Mouse (Mus musculus): ENCODE measurements around the gene Ube3b. TPM values are rescaled to one million over a fixed set of nuclear protein-coding genes. Genes with fewer than 3 reads are reported as not detected.

Gene Ube3b
- polyA plus RNA-seq, 1 experiment from 2014 or later, result 49.2 TPM

DNA sequence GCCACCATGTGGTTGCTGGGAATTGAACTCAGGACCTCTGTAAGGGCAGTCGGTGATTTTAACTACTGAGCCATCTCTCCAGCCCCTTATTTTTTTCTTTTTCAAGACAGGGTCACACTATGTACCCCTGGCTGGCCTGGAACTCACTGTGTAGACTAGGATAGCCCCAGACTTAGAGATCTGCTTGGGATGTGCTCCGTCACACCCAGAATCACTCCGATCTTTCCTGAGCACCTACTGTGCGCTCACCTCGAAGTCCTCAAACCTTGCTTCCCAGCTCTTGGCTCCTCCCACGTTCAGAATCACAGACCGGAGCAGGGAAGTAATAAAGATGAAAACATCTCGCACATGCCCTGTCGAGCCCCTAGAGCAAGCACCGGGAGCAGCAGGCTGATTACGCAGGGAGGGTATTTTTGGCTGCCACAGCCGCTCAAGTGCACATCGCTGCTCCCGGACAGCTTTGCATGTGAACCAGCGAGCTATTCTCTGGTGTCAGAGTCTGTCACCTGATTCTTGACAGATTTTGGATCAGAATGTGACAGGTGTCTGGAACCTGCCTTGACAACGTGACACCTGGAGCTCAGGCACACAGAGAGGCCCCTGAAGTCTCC lies 76.7 kb downstream of the Ube3b start:
- Histone ChIP-seq H3K27me3 (ENCODE audit: control insufficient read depth, insufficient read depth, low read length) (no peaks in the 10 kb centered on the region), H3K36me3 (ENCODE audit: control insufficient read depth, insufficient read depth, low read length) (peaks cover 18% of the 10 kb centered on the region), H3K4me3 (replicated peaks; ENCODE audit: low read depth, low read length) (no peak overlapping the region), H3K9me3 (ENCODE audit: control insufficient read depth, low read length) (no peaks in the 10 kb centered on the region), H3K27ac (replicated peaks; ENCODE audit: low read depth, low read length) (no peak overlapping the region), H3K9ac (replicated peaks; ENCODE audit: low read length) (no peak overlapping the region; the same call in 1 of the 2 replicates), H3K4me2 (ENCODE audit: low read length) (no peak overlapping the region), H3K4me1 (ENCODE audit: control insufficient read depth, insufficient read depth, low read length) (no peaks in the 10 kb centered on the region)
- ATAC-seq (ENCODE audit: low FRiP score, low TSS enrichment) (no peak), DNase-seq (no peak)
- WGBS, result 79% methylated on average over 16 of the region's 16 CpGs

GRCm38 (mm10) chr5:114461238-114461637 lies 80.8 kb downstream of the Ube3b start:
- WGBS, result 2% methylated on average over 7 of the region's 7 CpGs
- Histone ChIP-seq H3K4me1 (ENCODE audit: control insufficient read depth, insufficient read depth, low read length) (peaks cover 11% of the 10 kb centered on the region), H3K9ac (replicated peaks; ENCODE audit: low read length) (no peak overlapping the region), H3K4me2 (ENCODE audit: low read length) (no peak overlapping the region), H3K36me3 (ENCODE audit: control insufficient read depth, insufficient read depth, low read length) (no peaks in the 10 kb centered on the region), H3K27ac (replicated peaks; ENCODE audit: low read depth, low read length) (no peak overlapping the region), H3K9me3 (ENCODE audit: control insufficient read depth, low read length) (no peaks in the 10 kb centered on the region), H3K27me3 (ENCODE audit: control insufficient read depth, insufficient read depth, low read length) (no peaks in the 10 kb centered on the region), H3K4me3 (replicated peaks; ENCODE audit: low read depth, low read length) (no peak overlapping the region)
- ATAC-seq (ENCODE audit: low FRiP score, low TSS enrichment), result peak; percentile 41; the same call in 1 of the 2 replicates
- DNase-seq, result peak; percentile 87

DNA sequence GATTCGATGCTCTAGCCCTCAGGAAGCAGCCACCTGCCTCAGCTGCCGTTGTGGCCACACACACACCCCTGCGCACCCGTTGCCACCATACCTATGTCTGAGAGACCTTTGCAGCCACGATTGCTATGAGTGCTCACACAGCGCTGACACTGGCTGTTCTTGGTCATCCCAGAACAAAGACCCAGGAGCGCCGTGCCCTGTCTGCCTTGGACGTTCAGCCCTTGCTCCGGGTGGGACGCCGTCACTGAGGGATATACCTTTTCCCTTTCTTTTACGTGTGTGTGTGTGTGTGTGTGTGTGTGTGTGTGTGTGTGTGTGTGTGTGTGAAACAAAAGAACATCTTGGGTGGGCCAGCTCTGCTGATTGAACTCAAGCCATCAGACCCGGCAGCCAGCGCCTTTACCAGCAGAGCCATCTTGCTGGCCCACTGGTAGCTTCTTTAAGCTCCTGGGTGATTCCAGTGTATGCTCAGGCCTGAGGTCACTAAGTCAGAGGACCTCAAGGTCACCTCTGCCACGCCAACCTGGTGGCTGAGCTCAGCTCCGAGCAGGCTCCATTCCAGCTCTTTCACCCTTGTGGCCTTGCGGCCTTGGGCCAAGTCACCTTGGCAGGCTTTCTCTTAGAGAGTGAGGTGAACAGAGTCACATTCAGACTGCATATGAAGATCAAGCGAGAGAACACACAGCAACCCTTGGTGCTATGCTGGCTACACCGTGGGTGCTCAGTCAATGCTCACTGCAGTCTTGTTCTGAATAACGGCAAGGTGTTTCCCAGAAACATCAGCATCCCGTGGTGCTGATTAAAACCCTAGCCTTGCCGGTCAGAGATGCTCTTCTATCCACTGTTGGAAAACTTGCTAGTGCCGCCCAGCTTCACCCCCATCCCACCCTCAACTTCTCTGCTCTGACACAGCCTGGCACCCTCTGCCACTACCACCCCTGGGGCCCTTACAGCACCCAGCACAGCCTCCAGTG lies 81.9 kb downstream of the Ube3b start:
- Histone ChIP-seq H3K4me3 (replicated peaks; ENCODE audit: low read depth, low read length) (no peak overlapping the region), H3K36me3 (ENCODE audit: control insufficient read depth, insufficient read depth, low read length) (no peaks in the 10 kb centered on the region), H3K9me3 (ENCODE audit: control insufficient read depth, low read length) (no peaks in the 10 kb centered on the region), H3K4me2 (ENCODE audit: low read length) (no peak overlapping the region), H3K4me1 (ENCODE audit: control insufficient read depth, insufficient read depth, low read length) (peaks cover 19% of the 10 kb centered on the region), H3K27me3 (ENCODE audit: control insufficient read depth, insufficient read depth, low read length) (no peaks in the 10 kb centered on the region), H3K27ac (replicated peaks; ENCODE audit: low read depth, low read length) (no peak overlapping the region), H3K9ac (replicated peaks; ENCODE audit: low read length) (no peak overlapping the region)
- no peak for DNase-seq
- ATAC-seq (ENCODE audit: low FRiP score, low TSS enrichment), result no peak
- WGBS, result 80% methylated on average over 24 of the region's 24 CpGs

GRCm38 (mm10) chr5:114464561-114464960 lies 84.2 kb downstream of the Ube3b start:
- no peak overlapping the region for H3K9ac ChIP-seq (replicated peaks; ENCODE audit: low read length)
- WGBS, result 88% methylated on average over 2 of the region's 2 CpGs
- no peaks in the 10 kb centered on the region for H3K9me3 ChIP-seq (ENCODE audit: control insufficient read depth, low read length)
- H3K27ac ChIP-seq (replicated peaks; ENCODE audit: low read depth, low read length), result no peak overlapping the region
- no peak overlapping the region for H3K4me2 ChIP-seq (ENCODE audit: low read length)
- no peaks in the 10 kb centered on the region for H3K36me3 ChIP-seq (ENCODE audit: control insufficient read depth, insufficient read depth, low read length)
- H3K4me1 ChIP-seq (ENCODE audit: control insufficient read depth, insufficient read depth, low read length), result peaks cover 30% of the 10 kb centered on the region
- H3K27me3 ChIP-seq (ENCODE audit: control insufficient read depth, insufficient read depth, low read length), result no peaks in the 10 kb centered on the region
- no peak for ATAC-seq (ENCODE audit: low FRiP score, low TSS enrichment)
- no peak overlapping the region for H3K4me3 ChIP-seq (replicated peaks; ENCODE audit: low read depth, low read length)
- DNase-seq, result no peak

DNA sequence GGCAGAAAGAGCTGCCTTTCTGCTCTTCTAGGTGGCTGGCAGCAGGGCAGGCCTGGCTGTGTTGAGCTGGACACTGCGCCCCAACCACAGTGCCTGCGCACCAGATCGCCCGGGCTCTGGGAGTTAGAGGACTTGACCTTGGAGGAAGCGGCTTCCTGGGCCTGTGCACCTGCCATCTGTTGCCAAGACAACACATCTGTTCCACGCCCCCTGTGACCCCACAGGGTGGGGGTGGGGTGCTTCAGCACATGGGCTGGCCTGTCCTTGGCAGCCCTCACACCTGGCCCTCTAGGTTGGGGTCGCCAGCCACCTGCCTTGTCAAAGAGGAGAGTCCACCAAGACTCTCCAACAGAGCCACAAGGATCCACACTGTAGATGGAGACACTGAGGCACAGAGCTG lies 85.2 kb downstream of the Ube3b start:
- no peak for ATAC-seq (ENCODE audit: low FRiP score, low TSS enrichment)
- H3K9ac ChIP-seq (replicated peaks; ENCODE audit: low read length), result no peak overlapping the region
- no peak overlapping the region for H3K4me2 ChIP-seq (ENCODE audit: low read length)
- 0 out of 2 replicates have a peak overlapping the region, but pooled peaks have one; percentile 89 for H3K27ac ChIP-seq (replicated peaks; ENCODE audit: low read depth, low read length)
- no peaks in the 10 kb centered on the region for H3K36me3 ChIP-seq (ENCODE audit: control insufficient read depth, insufficient read depth, low read length)
- H3K4me3 ChIP-seq (replicated peaks; ENCODE audit: low read depth, low read length), result no peak overlapping the region
- H3K9me3 ChIP-seq (ENCODE audit: control insufficient read depth, low read length), result no peaks in the 10 kb centered on the region
- 60% methylated on average over 7 of the region's 7 CpGs for WGBS
- 0 out of 2 replicates have a peak, but pooled peaks cover 6% of the 10 kb centered on the region for H3K27me3 ChIP-seq (ENCODE audit: control insufficient read depth, insufficient read depth, low read length)
- no peak for DNase-seq
- peaks cover 30% of the 10 kb centered on the region for H3K4me1 ChIP-seq (ENCODE audit: control insufficient read depth, insufficient read depth, low read length)

DNA sequence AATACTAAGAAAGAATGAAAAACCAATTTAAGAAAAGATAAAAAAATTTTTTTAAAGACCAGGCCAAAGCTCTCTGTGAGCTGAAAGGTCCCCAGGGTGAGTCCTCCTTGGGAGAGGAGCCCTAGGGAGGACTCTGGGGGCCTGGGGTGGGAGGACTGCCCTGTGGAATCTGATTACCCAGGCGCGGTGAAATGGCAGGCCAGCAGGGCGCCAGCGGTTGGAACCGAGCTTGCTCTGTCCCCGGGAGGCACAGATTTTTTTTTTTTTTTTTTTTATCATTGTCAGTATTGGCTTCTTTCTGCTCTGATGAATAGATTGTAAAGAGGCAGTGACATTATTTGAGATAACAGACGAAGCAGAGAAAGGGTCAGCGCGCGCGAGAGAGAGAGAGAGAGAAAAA lies 86.6 kb downstream of the Ube3b start:
- DNase-seq (no peak), ATAC-seq (ENCODE audit: low FRiP score, low TSS enrichment) (peak; percentile 35; the same call in 1 of the 2 replicates)
- 0 out of 2 replicates have a peak, but pooled peaks cover 8% of the 10 kb centered on the region for H3K27me3 ChIP-seq (ENCODE audit: control insufficient read depth, insufficient read depth, low read length)
- H3K9me3 ChIP-seq (ENCODE audit: control insufficient read depth, low read length), result no peaks in the 10 kb centered on the region
- peak overlapping the region; percentile 40; the same call in 1 of the 2 replicates for H3K9ac ChIP-seq (replicated peaks; ENCODE audit: low read length)
- under 1% methylated on average over 9 of the region's 11 CpGs for WGBS
- H3K4me1 ChIP-seq (ENCODE audit: control insufficient read depth, insufficient read depth, low read length), result peaks cover 30% of the 10 kb centered on the region
- H3K27ac ChIP-seq (replicated peaks; ENCODE audit: low read depth, low read length), result peak overlapping the region; percentile 89
- H3K4me3 ChIP-seq (replicated peaks; ENCODE audit: low read depth, low read length), result peak overlapping the region; percentile 17
- peak overlapping the region; percentile 48 for H3K4me2 ChIP-seq (ENCODE audit: low read length)
- H3K36me3 ChIP-seq (ENCODE audit: control insufficient read depth, insufficient read depth, low read length), result no peaks in the 10 kb centered on the region

- peak overlapping the region; percentile 89 for H3K27ac ChIP-seq (replicated peaks; ENCODE audit: low read depth, low read length)
- H3K27me3 ChIP-seq (ENCODE audit: control insufficient read depth, insufficient read depth, low read length), result 0 out of 2 replicates have a peak, but pooled peaks cover 8% of the 10 kb centered on the region
- H3K9me3 ChIP-seq (ENCODE audit: control insufficient read depth, low read length), result no peaks in the 10 kb centered on the region
- H3K4me1 ChIP-seq (ENCODE audit: control insufficient read depth, insufficient read depth, low read length), result peaks cover 30% of the 10 kb centered on the region
- H3K4me2 ChIP-seq (ENCODE audit: low read length), result peak overlapping the region; percentile 48
- H3K9ac ChIP-seq (replicated peaks; ENCODE audit: low read length), result peak overlapping the region; percentile 40; the same call in 1 of the 2 replicates
- DNase-seq (peak; percentile 95), ATAC-seq (ENCODE audit: low FRiP score, low TSS enrichment) (peak; percentile 87)
- no peaks in the 10 kb centered on the region for H3K36me3 ChIP-seq (ENCODE audit: control insufficient read depth, insufficient read depth, low read length)
- 0% methylated on average over 13 of the region's 13 CpGs for WGBS
- peak overlapping the region; percentile 17 for H3K4me3 ChIP-seq (replicated peaks; ENCODE audit: low read depth, low read length)
These were observed 87.0 kb downstream of the Ube3b start for GRCm38 (mm10) chr5:114467430-114467829.

DNA sequence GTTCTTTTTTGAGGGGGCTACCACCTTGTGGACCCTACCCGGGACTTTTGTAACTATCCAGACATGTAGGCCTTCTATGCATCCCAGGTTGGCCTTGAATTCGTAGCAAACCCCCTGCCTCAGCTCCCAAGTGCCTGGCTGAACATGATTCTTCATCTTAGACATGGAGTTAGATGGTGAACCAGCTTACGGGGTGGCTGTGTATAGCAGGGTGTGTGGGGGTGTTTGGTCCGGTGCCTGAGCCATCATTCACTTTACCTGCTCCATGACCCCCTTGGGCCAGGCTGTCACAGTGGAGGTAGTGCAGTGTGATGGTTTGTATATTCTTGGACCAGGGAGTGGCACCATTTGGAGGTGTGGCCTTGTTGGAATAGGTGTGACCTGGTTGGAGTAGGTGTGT lies 87.6 kb downstream of the Ube3b start:
- ATAC-seq (ENCODE audit: low FRiP score, low TSS enrichment) (0 out of 2 replicates have a peak, but pooled peaks have one; percentile 19), DNase-seq (no peak)
- peak overlapping the region; percentile 89 for H3K27ac ChIP-seq (replicated peaks; ENCODE audit: low read depth, low read length)
- WGBS, result 32% methylated on average over 4 of the region's 4 CpGs
- peak overlapping the region; percentile 48 for H3K4me2 ChIP-seq (ENCODE audit: low read length)
- no peaks in the 10 kb centered on the region for H3K36me3 ChIP-seq (ENCODE audit: control insufficient read depth, insufficient read depth, low read length)
- H3K4me1 ChIP-seq (ENCODE audit: control insufficient read depth, insufficient read depth, low read length), result peaks cover 30% of the 10 kb centered on the region
- H3K27me3 ChIP-seq (ENCODE audit: control insufficient read depth, insufficient read depth, low read length), result 0 out of 2 replicates have a peak, but pooled peaks cover 8% of the 10 kb centered on the region
- no peak overlapping the region for H3K4me3 ChIP-seq (replicated peaks; ENCODE audit: low read depth, low read length)
- peak overlapping the region; percentile 40; the same call in 1 of the 2 replicates for H3K9ac ChIP-seq (replicated peaks; ENCODE audit: low read length)
- no peaks in the 10 kb centered on the region for H3K9me3 ChIP-seq (ENCODE audit: control insufficient read depth, low read length)

Data from midbrain, embryonic 14.5 days (tissue).